Mouse (Mus musculus): ENCODE results near the gene Hoxa13.

- TF ChIP-seq CTCF (IDR thresholded peaks at IDR 0.05) (no peak), EP300 (IDR thresholded peaks at IDR 0.05; ENCODE audit: insufficient read depth, low read depth, low read length) (no peak)
Measured at GRCm38 (mm10) chr6:52294616-52295015, 33.9 kb upstream of the Hoxa13 start.
